Mouse (Mus musculus): Measurements from ENCODE around the gene Glt28d2.
"Not testable (repeated sequence)": the region's sequence is repeated elsewhere in the genome, so short reads cannot be mapped to it uniquely, and the experiment has no call there.

Glt28d2 gene

GRCm38 (mm10) chr3:85887239-85887827 is at the start of gene Glt28d2, which contains the start of gene Gm37240:
TSS of gene Glt28d2 (minus strand) at chr3:85887516.
TSS of gene Gm37240 (minus strand) at chr3:85887518.
- DNase-seq, result peak; percentile 88 to 93

- DNase-seq, result no peak
Observed at GRCm38 (mm10) chr3:85933586-85933985, 46.3 kb upstream of the Glt28d2 start.

- DNase-seq, result peak in 1 of 2 experiments; percentile 23
Observed at GRCm38 (mm10) chr3:85931859-85932258, 44.5 kb upstream of the Glt28d2 start.

- no peak for DNase-seq
Observed at GRCm38 (mm10) chr3:85930671-85931255, 43.4 kb upstream of the Glt28d2 start.

GRCm38 (mm10) chr3:85929711-85930110 is 42.4 kb upstream of the Glt28d2 start:
- no peak for DNase-seq

- no peak for DNase-seq
Observed at GRCm38 (mm10) chr3:85928140-85928611, 40.9 kb upstream of the Glt28d2 start.

GRCm38 (mm10) chr3:85927296-85927695 is 40.0 kb upstream of the Glt28d2 start:
- DNase-seq, result no peak

GRCm38 (mm10) chr3:85923954-85924945 is 36.9 kb upstream of the Glt28d2 start:
- peak; percentile 73 to 86 for DNase-seq

GRCm38 (mm10) chr3:85923343-85923742 is 36.0 kb upstream of the Glt28d2 start:
- DNase-seq, result no peak

GRCm38 (mm10) chr3:85922331-85922730 is 35.0 kb upstream of the Glt28d2 start:
- peak; percentile 66 to 75 for DNase-seq

GRCm38 (mm10) chr3:85920671-85921070 is 33.4 kb upstream of the Glt28d2 start:
- DNase-seq, result not testable (repeated sequence)

- peak; percentile 25 to 47 for DNase-seq
Observed at GRCm38 (mm10) chr3:85917600-85917999, 30.3 kb upstream of the Glt28d2 start.

- DNase-seq, result no peak
Observed at GRCm38 (mm10) chr3:85914806-85915205, 27.5 kb upstream of the Glt28d2 start.

GRCm38 (mm10) chr3:85907136-85907535 is 19.8 kb upstream of the Glt28d2 start:
- DNase-seq, result no peak

GRCm38 (mm10) chr3:85904371-85904770 is 17.1 kb upstream of the Glt28d2 start:
- DNase-seq, result no peak

- no peak for DNase-seq
Observed at GRCm38 (mm10) chr3:85895020-85895419, 7.7 kb upstream of the Glt28d2 start.

GRCm38 (mm10) chr3:85891571-85891970 is 4.3 kb upstream of the Glt28d2 start:
- DNase-seq, result no peak

- peak; percentile 40 to 50 for DNase-seq
Observed at GRCm38 (mm10) chr3:85888221-85888671, 930 bp upstream of the Glt28d2 start.

- DNase-seq, result peak in 1 of 2 experiments; percentile 19
Observed at GRCm38 (mm10) chr3:85886636-85887238, 579 bp downstream of the Glt28d2 start.

GRCm38 (mm10) chr3:85885906-85886305 is 1.4 kb downstream of the Glt28d2 start:
- no peak for DNase-seq

- peak; percentile 52 to 68 for DNase-seq
Observed at GRCm38 (mm10) chr3:85880687-85881086, 6.6 kb downstream of the Glt28d2 start.

GRCm38 (mm10) chr3:85880068-85880467 is 7.2 kb downstream of the Glt28d2 start:
- DNase-seq, result no peak

GRCm38 (mm10) chr3:85878911-85879310 is 8.4 kb downstream of the Glt28d2 start:
- no peak for DNase-seq
